ENCODE assay signal across 8 mouse cellular contexts in genomic region chr15:32244956-32245836, GRCm38 (mm10). TPM values are rescaled to one million over a fixed set of nuclear protein-coding genes. Genes with fewer than 3 reads are reported as not detected.
A peak's percentile ranks its signal among the peaks of the same experiment; 100 is the strongest.
DNase-seq lines count a peak whose midpoint lies in the region; ATAC-seq and TF ChIP-seq lines count a peak whose summit lies in the region.

No protein-coding gene starts in this region.

- no peaks in the 10 kb centered on the region for H3K79me2 ChIP-seq in liver, adult 2 months (ENCODE audit: control insufficient read depth, insufficient read depth, low read length)

- H3K4me3 ChIP-seq in forebrain, embryonic 15.5 days, result peak overlapping the region; percentile 71
- H3K4me3 ChIP-seq in hindbrain, embryonic 16.5 days (ENCODE audit: low read length), result peak overlapping the region; percentile 66
- H3K4me3 ChIP-seq in liver, adult 2 months (ENCODE audit: insufficient read depth, low read depth, low read length), result peak overlapping the region; percentile 57
- H3K4me3 ChIP-seq in neural tube, embryonic 13.5 days, result peak overlapping the region; percentile 60

- H3K9me3 ChIP-seq in forebrain, embryonic 15.5 days, result no peaks in the 10 kb centered on the region
- H3K9me3 ChIP-seq in hindbrain, embryonic 16.5 days (ENCODE audit: control insufficient read depth, low read length), result no peaks in the 10 kb centered on the region
- no peaks in the 10 kb centered on the region for H3K9me3 ChIP-seq in neural tube, embryonic 13.5 days

- no peaks in the 10 kb centered on the region for H3K36me3 ChIP-seq in forebrain, embryonic 15.5 days
- no peaks in the 10 kb centered on the region for H3K36me3 ChIP-seq in hindbrain, embryonic 16.5 days (ENCODE audit: control insufficient read depth, insufficient read depth, low read length)
- H3K36me3 ChIP-seq in liver, adult 2 months (ENCODE audit: control insufficient read depth, insufficient read depth, low read length), result no peaks in the 10 kb centered on the region
- no peaks in the 10 kb centered on the region for H3K36me3 ChIP-seq in neural tube, embryonic 13.5 days

- TF ChIP-seq CTCF in liver, adult 2 months (IDR thresholded peaks at IDR 0.05; ENCODE audit: low read depth, low read length), result no peak

- peak; percentile 42 for DNase-seq in ovary, postnatal 36 days (ENCODE audit: low spot score)
- no peak for DNase-seq in ovary, adult 18-20 months (ENCODE audit: low spot score)
- peak; percentile 64 for DNase-seq in cerebellum, adult 11-12 months
- no peak for DNase-seq in liver, adult 2 months (ENCODE audit: extremely low read depth, low read depth, low spot score)

- peak overlapping the region; percentile 43 for H3K27ac ChIP-seq in forebrain, embryonic 15.5 days (replicated peaks)
- peak overlapping the region; percentile 9; the same call in 1 of the 2 replicates for H3K27ac ChIP-seq in hindbrain, embryonic 16.5 days (ENCODE audit: low read depth, low read length)
- no peak overlapping the region for H3K27ac ChIP-seq in liver, adult 2 months (replicated peaks; ENCODE audit: insufficient read depth, low read depth, low read length)
- no peak overlapping the region for H3K27ac ChIP-seq in neural tube, embryonic 13.5 days (replicated peaks)

- H3K4me1 ChIP-seq in forebrain, embryonic 15.5 days, result peaks cover 33% of the 10 kb centered on the region
- peaks cover 14% of the 10 kb centered on the region for H3K4me1 ChIP-seq in hindbrain, embryonic 16.5 days (ENCODE audit: control insufficient read depth, insufficient read depth, low read depth, low read length)
- H3K4me1 ChIP-seq in liver, adult 2 months (ENCODE audit: control insufficient read depth, insufficient read depth, low read length), result peaks cover 2% of the 10 kb centered on the region; the same call in 1 of the 2 replicates
- H3K4me1 ChIP-seq in neural tube, embryonic 13.5 days (replicated peaks), result peaks cover 27% of the 10 kb centered on the region

- no peak for TF ChIP-seq POLR2A in liver, adult 2 months (IDR thresholded peaks at IDR 0.05; ENCODE audit: extremely low read depth, insufficient read depth, low read length)

- ATAC-seq in forebrain, embryonic 15.5 days (replicated peaks), result peak; percentile 69
- peak; percentile 86 for ATAC-seq in hindbrain, embryonic 16.5 days
- peak; percentile 78 for ATAC-seq in neural tube, embryonic 13.5 days (ENCODE audit: low read depth)
- no peak for ATAC-seq in megakaryocyte progenitor cell, adult 5-6 weeks (replicated peaks; ENCODE audit: poor library complexity)

- no peaks in the 10 kb centered on the region for H3K27me3 ChIP-seq in forebrain, embryonic 15.5 days
- H3K27me3 ChIP-seq in hindbrain, embryonic 16.5 days (replicated peaks; ENCODE audit: control insufficient read depth, insufficient read depth, low read length), result no peaks in the 10 kb centered on the region
- H3K27me3 ChIP-seq in liver, adult 2 months (ENCODE audit: control insufficient read depth, insufficient read depth, low read length), result no peaks in the 10 kb centered on the region; the same call in 1 of the 2 replicates
- no peaks in the 10 kb centered on the region for H3K27me3 ChIP-seq in neural tube, embryonic 13.5 days

- WGBS in forebrain, embryonic 15.5 days, result under 1% methylated on average over 52 of the region's 52 CpGs
- under 1% methylated on average over 50 of the region's 52 CpGs for WGBS in hindbrain, embryonic 16.5 days
- WGBS in liver, adult 2 months, result 1% methylated on average over 52 of the region's 52 CpGs
- WGBS in neural tube, embryonic 13.5 days, result under 1% methylated on average over 52 of the region's 52 CpGs

- peak overlapping the region; percentile 64 for H3K9ac ChIP-seq in forebrain, embryonic 15.5 days (replicated peaks)
- H3K9ac ChIP-seq in hindbrain, embryonic 16.5 days (ENCODE audit: low read depth, low read length), result peak overlapping the region; percentile 65
- peak overlapping the region; percentile 55 for H3K9ac ChIP-seq in liver, adult 2 months (ENCODE audit: low read depth, low read length)
- peak overlapping the region; percentile 75 for H3K9ac ChIP-seq in neural tube, embryonic 13.5 days

- H3K4me2 ChIP-seq in forebrain, embryonic 15.5 days (replicated peaks), result peak overlapping the region; percentile 99
- H3K4me2 ChIP-seq in hindbrain, embryonic 16.5 days (ENCODE audit: low read length), result peak overlapping the region; percentile 98
- H3K4me2 ChIP-seq in neural tube, embryonic 13.5 days, result peak overlapping the region; percentile 99

RNA-seq across cellular contexts. Expression of gene Sema5a, which starts 0.6 kb away (rescaled TPM):
- polyA plus RNA-seq in forebrain, embryonic 15.5 days (2015; fragmentation: Nextera tagmentation; extraction: Ambion mirVana), result 12.6 and 16.0 TPM in 2 replicates
- polyA plus RNA-seq in hindbrain, embryonic 16.5 days (2015; fragmentation: Nextera tagmentation; extraction: Ambion mirVana), result 10.1 and 11.6 TPM in 2 replicates
- 0.46 and 0.54 TPM in 2 replicates for total RNA-seq in liver, adult 2 months (2014; rRNA removed)
- 0.14 and 0.22 TPM in 2 replicates for polyA plus RNA-seq in liver, adult 2 months (2012; rRNA removed)
- 8.9 and 9.7 TPM in 2 replicates for polyA plus RNA-seq in neural tube, embryonic 13.5 days (2015; fragmentation: Nextera tagmentation; extraction: Ambion mirVana)
- total RNA-seq in megakaryocyte progenitor cell, adult 5-6 weeks (2015), result not detected in 2 replicates
- not detected in 2 replicates for total RNA-seq in megakaryocyte progenitor cell, adult 5-6 weeks (2017)

Comparison
In these comparisons a context has a peak if more than half of its experiments do, and no peak if none do; other contexts are left out.
1. DNase-seq: peak in ovary, postnatal 36 days (single experiment) and cerebellum, adult 11-12 months (single experiment); none in ovary, adult 18-20 months (single experiment) and liver, adult 2 months (single experiment).
2. H3K27ac ChIP-seq: peak in forebrain, embryonic 15.5 days (single experiment) and hindbrain, embryonic 16.5 days (single experiment); none in liver, adult 2 months (single experiment) and neural tube, embryonic 13.5 days (single experiment).
3. Peak in every context shown above with its lines, with median percentiles within 50 percentile points of each other: H3K4me2 ChIP-seq, H3K4me3 ChIP-seq and H3K9ac ChIP-seq.